Mouse (Mus musculus): ENCODE measurements around the gene Dact1. TPM values are rescaled to one million over a fixed set of nuclear protein-coding genes. Genes with fewer than 3 reads are reported as not detected.

Dact1 gene
- 0.37 TPM in 1 of 2 replicates, not detected in the other for total RNA-seq (2017)

DNA sequence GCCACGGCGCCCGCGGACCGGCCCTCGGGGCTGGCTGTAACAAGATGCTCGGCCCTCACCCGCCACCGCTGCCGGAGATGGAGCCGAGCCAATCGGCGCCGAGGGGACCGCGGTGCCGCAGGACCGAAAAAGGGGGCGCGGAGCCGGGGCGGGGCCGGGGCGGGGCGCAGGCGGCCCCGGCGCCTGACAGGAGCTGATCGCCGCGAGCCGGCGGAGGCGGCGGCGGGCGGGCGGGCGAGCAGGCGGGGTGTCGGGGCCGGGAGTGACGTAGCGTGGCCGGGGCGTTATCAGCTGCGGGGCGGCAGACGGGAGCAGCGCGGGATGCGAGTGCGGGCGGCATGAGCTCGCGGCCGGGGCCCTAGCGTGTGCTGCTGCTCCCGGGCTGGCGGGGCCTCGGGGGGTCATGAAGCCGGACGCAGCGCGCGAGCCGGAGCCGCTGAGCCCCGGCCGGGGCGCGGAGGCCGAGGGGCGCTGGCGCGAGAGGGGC lies at the start of gene Dact1:
Gene Dact1, plus strand, starts transcription at position 304 of the 487 bp plus-strand sequence.
- no peak for ATAC-seq (ENCODE audit: extremely low read depth, insufficient number of reproducible peaks, low FRiP score, poor library complexity, severe bottlenecking)

DNA sequence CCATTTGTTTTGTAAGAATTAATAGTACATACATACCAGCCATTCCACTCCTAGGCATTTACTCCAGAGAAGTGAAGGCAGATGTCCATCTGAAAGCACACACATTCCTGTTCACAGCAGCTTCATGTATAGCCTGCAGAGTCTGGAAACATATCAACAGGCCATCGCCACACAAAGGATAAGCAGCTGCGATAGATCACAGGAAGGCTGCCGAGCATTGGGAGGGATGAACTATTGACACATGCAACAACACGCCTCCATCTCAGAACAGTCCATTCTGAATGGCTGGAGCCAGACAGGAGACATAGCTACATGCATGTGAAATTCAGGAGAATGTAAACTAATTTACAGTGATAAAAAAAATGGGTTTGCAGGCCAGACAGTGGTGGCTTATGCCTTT lies 45.5 kb upstream of the Dact1 start:
- no peak for ATAC-seq (ENCODE audit: extremely low read depth, insufficient number of reproducible peaks, low FRiP score, poor library complexity, severe bottlenecking)

DNA sequence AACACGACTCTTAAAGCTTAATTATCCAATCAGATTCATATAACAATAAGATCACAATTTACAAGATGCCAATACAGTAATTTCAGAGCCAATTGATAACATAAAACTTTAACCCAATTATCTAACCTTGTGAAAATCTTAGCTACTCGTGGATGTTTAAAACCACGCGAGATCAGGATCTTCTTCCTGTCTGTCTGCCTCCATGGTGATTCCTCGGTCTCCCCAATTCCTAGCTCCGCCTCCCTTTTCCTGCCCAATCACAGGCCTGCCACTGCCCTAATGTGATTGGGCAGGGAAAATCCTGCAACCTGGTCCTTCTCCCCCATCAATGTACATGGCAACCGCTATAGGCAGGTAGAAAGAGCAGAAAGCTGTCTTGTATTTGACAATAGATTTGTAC lies 40.3 kb upstream of the Dact1 start:
- no peak for ATAC-seq (ENCODE audit: extremely low read depth, insufficient number of reproducible peaks, low FRiP score, poor library complexity, severe bottlenecking)

DNA sequence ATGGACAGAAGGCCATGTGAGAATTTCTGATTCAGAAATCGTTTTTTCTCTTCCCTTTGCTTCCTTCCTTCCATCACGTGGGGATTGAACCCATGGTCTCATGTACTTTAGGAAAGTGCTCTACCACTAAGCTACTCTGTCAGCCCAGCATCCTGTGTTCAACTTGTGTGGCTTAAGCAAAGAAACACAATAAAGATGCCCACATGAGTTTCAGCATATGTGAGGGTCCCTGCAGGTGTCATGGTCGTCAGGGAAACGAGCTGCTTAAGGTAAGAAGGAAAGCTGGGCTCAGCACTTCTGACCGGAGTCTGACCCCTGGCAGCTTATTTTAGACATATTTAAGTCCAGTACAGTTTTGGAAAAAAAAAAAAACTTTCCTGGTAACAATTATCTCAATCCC lies 38.6 kb upstream of the Dact1 start:
- no peak for ATAC-seq (ENCODE audit: extremely low read depth, insufficient number of reproducible peaks, low FRiP score, poor library complexity, severe bottlenecking)

DNA sequence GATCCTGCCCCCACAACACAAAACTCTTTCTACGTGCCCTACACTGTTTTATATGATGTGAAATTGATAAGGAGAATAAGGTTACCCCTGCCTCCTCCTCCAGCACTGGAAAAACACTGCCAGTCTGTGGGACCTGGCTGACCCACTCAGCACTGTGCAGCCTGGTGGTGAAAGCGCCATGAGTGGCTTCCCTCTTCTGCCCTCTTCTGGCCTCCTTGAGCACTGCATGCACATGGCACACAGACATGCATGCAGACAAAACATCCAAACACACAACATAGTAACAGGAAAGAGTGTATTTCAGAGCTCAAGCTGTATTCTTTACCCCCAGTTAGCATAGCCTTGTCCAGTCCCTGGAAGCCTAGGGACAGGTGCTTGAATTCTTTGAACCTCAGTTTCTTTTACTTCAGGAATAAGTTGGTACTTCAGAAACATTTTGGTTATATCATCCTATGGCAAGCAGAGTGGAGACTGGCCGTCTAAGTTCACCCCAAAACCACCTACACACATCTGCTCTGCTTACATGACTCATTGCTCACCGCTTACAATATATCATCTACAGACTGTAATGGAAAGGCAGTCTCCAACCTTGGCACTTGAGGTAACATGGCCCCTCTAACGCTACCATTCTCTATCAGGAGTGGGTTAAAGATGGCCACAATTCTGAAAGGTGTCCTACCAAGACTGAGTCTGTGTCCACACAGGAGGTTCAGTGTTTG lies 35.0 kb upstream of the Dact1 start:
- ATAC-seq (ENCODE audit: extremely low read depth, insufficient number of reproducible peaks, low FRiP score, poor library complexity, severe bottlenecking), result no peak

DNA sequence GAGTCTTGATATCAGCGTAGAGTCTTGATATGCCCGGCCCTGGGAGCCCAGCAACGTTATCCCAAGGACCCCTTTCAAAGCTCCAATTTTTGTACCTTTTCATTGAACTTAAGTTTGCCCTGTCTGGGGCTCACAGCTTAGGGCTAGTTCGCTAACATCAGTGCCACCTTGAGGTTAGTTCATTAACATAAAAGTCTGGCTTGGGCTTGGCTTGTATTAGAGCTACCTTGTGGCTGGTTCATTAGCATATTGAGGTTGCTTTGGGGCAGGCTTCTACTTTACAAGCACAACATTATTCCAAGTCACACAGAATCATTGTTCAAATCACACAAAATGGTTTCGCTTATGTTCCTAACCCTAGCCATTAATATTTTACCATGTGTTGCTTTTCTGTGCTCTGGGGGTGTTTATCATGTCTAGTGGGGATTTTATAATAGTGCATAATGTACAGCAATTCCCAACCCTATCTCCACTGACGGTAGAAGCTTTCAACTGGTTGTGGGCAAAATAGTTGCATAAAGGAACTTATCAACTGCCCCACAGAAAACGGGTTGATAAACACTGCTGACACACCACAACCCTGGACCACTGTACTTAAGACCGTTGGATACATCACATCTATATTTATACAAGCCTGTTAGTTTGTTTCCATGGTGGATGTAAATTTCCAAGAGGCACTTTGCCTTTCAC lies 33.6 kb upstream of the Dact1 start:
- no peak for ATAC-seq (ENCODE audit: extremely low read depth, insufficient number of reproducible peaks, low FRiP score, poor library complexity, severe bottlenecking)

DNA sequence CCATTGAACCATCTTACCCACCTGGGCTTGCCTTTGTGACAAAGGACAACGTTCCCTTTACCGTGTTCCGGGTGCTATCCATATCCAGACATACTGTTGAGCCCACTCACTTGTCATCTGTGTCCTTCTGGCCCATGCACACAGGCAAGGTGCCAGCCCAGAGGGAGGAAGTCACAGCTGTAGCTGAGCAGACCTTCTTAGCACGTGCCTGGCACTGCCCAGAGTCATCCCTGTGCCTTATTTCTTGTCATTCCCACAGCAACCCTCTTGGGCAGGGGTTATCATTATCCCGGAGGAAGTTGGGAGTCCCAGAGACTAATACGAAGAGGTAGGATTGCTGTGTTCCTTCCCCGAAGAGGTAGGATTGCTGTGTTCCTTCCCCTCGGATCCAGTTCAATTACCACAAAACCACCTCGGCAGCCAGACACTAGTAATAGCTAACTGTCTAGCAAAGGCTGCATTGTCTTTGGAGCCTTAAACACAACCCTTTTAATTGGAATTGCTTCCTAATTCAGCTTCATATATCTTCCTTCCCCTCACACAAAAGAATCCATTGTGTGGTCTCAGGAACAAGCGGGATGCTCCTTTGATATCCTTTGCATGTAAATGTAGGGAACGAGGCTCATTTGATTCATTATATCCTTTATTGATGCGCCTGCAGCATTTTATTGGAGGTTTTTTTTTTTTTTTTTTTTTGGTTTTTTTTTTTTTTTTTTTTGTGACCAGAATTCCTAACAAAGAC lies 30.0 kb upstream of the Dact1 start:
- ATAC-seq (ENCODE audit: extremely low read depth, insufficient number of reproducible peaks, low FRiP score, poor library complexity, severe bottlenecking), result no peak

DNA sequence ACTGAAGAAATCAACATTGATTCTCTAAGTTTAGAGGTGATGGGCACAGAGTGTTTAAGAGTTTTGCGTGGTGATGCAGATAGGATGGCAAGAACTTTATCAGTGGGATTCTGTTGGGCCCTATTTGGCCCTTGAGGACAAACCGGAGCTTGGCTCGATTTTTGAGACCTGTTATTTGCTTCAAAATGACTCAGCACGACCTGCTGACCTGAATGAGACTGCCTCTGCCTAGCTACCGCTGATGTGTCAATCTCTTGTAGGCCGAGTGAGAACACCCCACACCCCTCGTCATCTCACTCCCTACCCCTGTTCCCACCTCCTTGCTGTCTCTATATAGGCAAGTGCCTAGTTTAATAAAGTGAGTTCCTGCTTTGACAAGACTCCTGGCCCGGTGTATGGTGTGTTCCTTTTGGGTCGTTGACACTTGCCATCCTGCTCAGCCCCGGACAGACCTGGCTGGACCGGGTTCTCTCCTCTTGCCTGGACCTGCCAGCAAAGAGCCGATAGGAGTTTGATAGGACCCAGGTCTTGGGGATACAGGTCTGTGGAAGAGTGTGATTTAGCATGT lies 28.4 kb upstream of the Dact1 start:
- ATAC-seq (ENCODE audit: extremely low read depth, insufficient number of reproducible peaks, low FRiP score, poor library complexity, severe bottlenecking), result no peak

DNA sequence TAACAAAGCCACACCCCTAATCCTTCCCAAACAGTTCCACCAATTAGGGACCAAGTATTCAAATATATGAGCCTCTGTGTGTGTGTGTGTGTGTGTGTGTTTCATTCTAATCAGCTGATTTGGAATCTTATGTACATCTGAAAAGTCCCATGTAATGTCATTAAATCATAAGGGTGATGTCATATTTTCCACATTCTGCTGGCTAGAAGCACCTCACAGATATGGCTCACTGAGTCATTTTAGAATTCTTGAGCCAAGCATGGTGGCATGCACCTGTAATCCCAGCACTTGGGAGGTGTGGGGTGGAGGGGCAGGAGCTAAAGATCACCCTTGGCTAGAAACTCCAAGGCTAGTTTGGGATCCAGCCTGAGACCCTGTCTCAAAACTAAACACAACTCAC lies 24.3 kb upstream of the Dact1 start:
- ATAC-seq (ENCODE audit: extremely low read depth, insufficient number of reproducible peaks, low FRiP score, poor library complexity, severe bottlenecking), result no peak

DNA sequence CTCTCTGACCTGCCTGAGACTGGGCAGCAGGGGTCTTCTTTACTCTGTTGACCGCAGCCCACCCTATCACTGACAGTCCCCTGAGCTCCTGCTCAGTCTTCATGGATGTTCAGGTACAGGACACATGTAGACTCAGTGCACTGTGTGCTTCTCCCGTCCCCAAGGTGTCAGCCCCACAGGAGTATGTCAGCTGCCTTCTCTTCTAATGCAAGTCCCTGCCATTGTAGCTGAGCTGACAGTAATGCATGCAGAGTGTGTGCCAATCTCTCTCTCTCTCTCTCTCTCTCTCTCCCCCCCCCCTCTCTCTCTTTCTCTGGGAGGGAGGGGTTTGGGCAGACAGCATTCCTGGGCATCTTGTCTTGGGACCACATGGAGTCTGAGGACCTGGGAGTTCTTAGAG lies 19.2 kb upstream of the Dact1 start:
- ATAC-seq (ENCODE audit: extremely low read depth, insufficient number of reproducible peaks, low FRiP score, poor library complexity, severe bottlenecking), result no peak

DNA sequence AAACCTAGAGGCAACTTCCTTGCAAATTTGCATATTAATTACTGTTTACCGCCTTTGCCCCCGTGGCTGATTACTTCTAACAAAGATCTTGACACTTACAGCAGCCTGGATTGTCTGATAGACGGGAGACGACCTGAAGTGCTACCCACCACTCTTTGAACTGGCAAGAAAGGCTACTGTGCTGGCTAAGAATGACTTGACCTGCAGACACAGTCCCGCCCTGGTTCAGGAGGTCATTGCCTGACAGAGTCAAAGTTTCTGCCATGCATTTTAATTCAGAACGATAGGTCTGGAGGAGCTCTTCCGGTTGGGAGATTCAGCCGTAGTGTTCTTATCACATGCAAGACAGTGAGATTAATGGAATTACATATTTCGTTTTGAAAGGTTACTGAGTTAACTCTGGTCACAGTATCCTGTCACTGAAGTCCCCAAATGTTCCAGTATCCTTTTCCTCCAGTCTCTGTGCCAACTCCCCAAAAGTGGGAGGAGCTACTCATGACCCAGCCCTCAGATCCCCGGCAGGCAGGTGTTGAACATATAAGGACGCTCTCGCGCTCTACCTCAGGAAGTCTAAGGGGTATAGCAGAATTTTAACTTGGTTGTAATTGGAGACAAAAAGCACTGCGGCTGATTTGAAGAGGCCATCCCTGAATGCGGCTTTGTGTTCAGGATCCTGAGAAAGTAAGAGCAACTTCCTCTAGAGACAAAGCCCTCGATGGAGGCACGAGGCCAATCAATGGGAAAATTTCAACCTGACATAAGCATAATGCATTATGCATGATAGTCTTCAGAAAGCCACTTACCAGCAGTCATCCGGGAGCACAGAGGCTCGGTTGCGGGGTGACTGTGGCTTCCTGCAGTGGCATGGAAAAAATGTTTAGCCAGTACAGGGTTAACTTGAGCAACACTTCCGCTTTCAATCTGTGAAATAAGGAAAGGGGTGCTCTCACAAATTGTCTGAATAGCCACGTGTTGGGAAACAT lies 15.4 kb upstream of the Dact1 start:
- ATAC-seq (ENCODE audit: extremely low read depth, insufficient number of reproducible peaks, low FRiP score, poor library complexity, severe bottlenecking), result 0 out of 2 replicates have a peak, but pooled peaks have one; percentile 6

DNA sequence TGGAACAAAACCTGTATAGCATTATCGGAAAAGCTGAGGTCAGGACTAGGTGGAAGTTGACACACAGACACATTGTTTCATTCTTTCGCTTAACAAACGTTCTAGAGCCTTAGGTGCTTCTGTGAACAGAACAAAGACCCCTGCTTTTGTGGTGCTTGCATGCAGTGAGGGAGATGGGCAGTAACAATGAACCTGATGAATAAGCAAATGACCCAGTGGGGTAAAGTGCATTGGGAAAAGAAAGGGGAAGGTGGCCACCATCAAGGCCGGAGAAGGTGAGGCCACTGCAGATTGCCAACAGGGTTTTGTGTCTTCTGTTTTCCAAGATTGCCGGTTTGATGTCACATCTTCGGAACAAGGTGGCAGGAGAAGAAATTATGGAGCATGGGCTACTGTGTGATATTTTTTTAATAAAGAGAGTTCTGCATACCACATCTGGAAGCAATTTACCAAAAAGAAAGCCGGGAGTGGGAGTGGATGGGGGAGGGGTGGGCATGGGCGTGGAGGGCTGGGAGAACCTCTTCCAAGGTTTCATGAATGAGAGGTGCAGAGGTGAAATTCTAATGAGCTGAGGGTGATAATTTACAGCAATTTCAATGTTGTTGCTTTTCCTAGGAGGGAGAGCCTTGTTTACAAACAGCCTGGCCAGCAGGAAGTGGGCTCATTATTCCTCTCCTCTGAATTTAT lies 12.7 kb upstream of the Dact1 start:
- no peak for ATAC-seq (ENCODE audit: extremely low read depth, insufficient number of reproducible peaks, low FRiP score, poor library complexity, severe bottlenecking)

DNA sequence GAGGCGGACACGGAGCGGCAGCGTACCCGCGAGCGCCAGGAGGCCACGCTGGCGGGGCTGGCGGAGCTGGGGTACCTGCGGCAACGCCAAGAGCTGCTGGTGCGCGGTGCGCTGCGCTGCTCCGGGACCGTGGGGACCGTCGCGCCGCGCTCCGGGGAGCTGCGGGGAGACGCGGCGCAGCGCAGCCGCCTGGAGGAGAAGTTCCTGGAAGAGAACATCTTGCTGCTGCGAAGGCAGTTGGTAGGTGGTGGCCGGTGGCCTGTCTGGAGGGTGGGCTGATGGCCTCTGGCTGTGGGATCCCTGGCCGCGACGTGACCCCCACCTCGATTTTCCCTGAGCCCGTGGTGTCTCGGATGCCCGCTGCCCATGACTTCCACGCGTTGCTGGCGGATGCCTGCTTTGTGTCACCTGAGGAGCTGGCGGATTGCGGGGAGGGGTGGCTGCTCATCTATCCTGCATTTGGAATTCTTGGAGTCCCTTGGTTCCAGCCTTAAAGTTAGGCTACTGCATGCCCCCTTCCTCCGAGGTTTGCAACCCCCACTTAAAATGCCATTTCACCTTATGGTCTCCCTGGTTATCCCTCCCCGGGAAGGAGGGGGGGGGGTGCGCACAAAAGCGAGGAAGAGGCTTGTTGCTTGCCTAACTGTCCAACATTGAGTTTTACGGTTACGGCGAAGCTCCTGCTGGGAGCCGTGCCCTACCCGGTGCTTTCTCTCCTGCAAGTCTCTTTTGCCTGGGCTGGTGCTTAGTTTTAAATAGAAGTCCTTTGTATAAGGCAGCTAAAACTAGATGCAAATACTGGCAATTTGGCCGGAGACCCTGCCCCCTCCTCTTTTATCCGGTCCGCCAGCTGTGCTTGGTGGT lies 616 bp downstream of the Dact1 start:
- no peak for ATAC-seq (ENCODE audit: extremely low read depth, insufficient number of reproducible peaks, low FRiP score, poor library complexity, severe bottlenecking)

DNA sequence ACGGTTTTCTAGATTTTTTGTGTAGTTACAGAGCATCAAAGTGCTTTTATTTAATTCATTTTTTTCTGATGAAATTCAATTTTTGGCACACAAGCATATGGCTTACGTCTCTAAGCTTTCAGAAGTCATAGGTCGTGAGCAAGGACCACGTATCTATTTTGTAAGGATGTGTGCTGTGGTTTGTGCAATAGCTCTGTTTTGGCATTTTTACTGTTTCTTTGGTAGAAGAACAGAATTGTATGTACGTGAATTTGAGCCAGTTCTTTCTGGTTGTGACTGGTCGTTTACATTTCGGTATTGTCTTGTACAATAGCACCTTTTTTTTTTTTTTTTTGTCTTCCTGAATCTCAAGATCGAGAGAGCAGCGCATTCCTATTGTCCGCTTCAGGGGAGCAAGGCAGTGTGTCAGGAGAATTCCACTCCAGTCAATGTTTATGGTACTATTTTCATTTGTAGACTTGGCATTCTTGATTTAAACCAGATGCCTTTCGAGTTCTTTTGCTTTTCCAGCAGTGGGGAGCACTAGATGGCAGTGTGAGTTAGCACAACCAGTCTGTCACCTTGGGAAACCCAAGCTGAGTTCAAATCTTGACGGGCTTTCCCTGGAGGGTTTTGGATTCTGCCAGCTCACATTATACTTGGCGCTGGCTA lies 1.7 kb downstream of the Dact1 start:
- no peak for ATAC-seq (ENCODE audit: extremely low read depth, insufficient number of reproducible peaks, low FRiP score, poor library complexity, severe bottlenecking)

DNA sequence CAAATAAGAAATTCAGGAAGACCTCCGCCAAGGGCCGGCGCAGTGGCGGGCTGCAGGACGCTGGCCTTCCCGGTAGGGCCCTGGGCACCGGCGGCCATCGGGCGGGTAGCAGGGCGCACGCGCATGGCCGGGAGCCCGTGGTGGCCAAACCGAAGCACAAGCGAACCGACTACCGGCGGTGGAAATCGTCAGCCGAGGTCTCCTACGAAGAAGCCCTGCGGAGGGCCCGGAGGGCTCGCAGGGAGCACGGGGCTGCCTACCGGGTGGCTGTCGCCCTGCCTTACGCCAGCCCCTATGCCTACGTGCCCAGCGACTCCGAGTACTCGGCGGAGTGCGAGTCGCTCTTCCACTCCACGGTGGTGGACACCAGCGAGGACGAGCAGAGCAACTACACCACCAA lies 8.6 kb downstream of the Dact1 start:
- ATAC-seq (ENCODE audit: extremely low read depth, insufficient number of reproducible peaks, low FRiP score, poor library complexity, severe bottlenecking), result no peak

DNA sequence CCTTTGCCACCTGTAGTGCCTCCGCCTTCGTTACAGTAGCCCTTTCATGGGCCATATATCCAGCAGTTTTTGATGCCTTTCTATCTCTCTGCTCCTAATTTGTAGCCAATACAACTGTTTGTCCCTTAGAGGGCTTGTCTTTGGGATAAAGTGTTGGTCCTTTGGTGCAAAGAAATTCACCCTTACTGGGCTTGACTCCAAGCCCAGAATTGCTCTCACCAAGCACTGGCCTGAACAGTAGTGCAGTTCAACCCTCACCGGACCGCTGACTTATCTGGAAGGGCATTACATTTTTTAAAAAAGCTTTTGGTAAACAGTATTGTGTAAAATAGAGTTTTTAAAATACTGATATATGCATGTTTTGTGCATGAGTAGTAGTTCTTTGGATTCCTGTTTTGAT lies 9.9 kb downstream of the Dact1 start:
- ATAC-seq (ENCODE audit: extremely low read depth, insufficient number of reproducible peaks, low FRiP score, poor library complexity, severe bottlenecking), result no peak

DNA sequence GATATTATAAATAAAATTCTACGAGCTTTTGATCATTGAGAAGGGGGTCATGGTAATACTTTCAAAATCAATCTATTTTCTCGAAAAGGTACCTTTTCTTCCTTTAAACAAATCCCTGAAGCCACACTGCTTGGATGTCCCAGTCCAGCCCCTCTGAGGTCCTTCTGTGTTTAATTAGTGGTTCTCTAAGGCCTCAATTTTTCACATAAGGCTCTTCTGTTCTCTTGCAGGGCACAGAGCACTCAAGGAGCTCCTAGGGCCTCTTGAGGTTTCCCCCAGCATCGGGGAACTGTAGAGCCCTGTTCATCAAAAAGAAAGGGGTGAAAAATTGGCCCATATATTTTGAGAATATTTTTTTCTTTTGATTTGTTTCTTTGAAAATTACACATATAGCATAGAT lies 23.0 kb downstream of the Dact1 start:
- ATAC-seq (ENCODE audit: extremely low read depth, insufficient number of reproducible peaks, low FRiP score, poor library complexity, severe bottlenecking), result no peak
